Mouse (Mus musculus) limb, embryonic 13.5 days (tissue): ENCODE results near the gene Vmn2r101. TPM values are rescaled to one million over a fixed set of nuclear protein-coding genes. Genes with fewer than 3 reads are reported as not detected.

ENCODE experiments used
- ATAC-seq: fragments of 200-750 bp; cut with Nextera tagmentation; 2 replicates; pipeline ENCODE4 v1.8.0; 2017; ENCODE audit warnings: low read depth, moderate number of reproducible peaks, moderate TSS enrichment; ENCODE audit not compliant: low FRiP score
- H3K27ac ChIP-seq: fragments of 300-500 bp; sonication (generic); 2 replicates; pipeline ENCODE4 v1.5.1; 2015; ENCODE audit warnings: inconsistent platforms, mild to moderate bottlenecking, moderate library complexity
- H3K27me3 ChIP-seq: fragments of 300-500 bp; sonication (generic); 2 replicates; pipeline ENCODE4 v1.6.1; 2015; ENCODE audit warnings: mild to moderate bottlenecking, inconsistent platforms
- H3K36me3 ChIP-seq: fragments of 300-500 bp; sonication (generic); 2 replicates; pipeline ENCODE4 v1.6.1; 2015; ENCODE audit warnings: inconsistent platforms, mild to moderate bottlenecking, moderate library complexity
- H3K4me1 ChIP-seq: fragments of 300-500 bp; sonication (generic); 2 replicates; pipeline ENCODE4 v1.6.1; 2015; ENCODE audit warnings: inconsistent platforms
- H3K4me2 ChIP-seq: fragments of 300-500 bp; sonication (generic); replicated peaks from 2 replicates; pipeline ENCODE4 v1.6.1; 2015; ENCODE audit warnings: inconsistent platforms, mild to moderate bottlenecking, moderate library complexity
- H3K4me3 ChIP-seq: fragments of 300-500 bp; sonication (generic); 2 replicates; pipeline ENCODE4 v1.5.1; 2015; ENCODE audit warnings: moderate library complexity, mild to moderate bottlenecking, inconsistent platforms
- H3K9ac ChIP-seq: fragments of 300-500 bp; sonication (generic); 2 replicates; pipeline ENCODE4 v1.6.1; 2015; ENCODE audit warnings: mild to moderate bottlenecking, inconsistent platforms
- H3K9me3 ChIP-seq: fragments of 300-500 bp; sonication (generic); 2 replicates; pipeline ENCODE4 v1.6.1; 2016; ENCODE audit warnings: inconsistent platforms
- WGBS: fragments of 180-500 bp; shearing (Covaris S2); methylation state at CpG from one replicate; pipeline ENCODE4 v1.1.7; 2015; 5-methylcytosine and 5-hydroxymethylcytosine counted together
- polyA plus RNA-seq: library from polyadenylated mRNA; unstranded; fragments of >200 nt; fragmentation: Nextera tagmentation; extraction: Ambion mirVana; gene quantifications from 2 replicates; pipeline ENCODE4 v1.2.1, GENCODE M21; 2015

Gene Vmn2r101
- not detected in 2 replicates for polyA plus RNA-seq

DNA sequence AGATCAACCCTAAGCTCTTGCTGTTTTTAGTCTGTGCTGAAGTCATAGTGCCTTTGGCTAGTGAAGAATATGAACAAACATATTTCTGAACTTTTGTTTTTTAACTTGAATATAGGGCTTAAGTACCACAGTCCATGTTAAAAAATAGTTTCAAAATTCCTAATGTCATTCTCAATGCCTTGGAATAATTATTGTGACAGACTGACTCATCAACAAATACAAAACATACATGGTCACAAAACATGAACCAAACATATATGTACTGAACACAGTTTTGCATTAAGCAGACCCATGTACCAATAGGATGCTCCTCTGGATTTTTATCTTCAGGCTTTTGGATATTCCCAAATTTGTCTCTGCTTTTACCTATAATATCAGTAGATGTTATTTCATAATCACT, at the start of gene Vmn2r101:
TSS of gene Vmn2r101 (plus strand) at position 301 of the 400 bp plus-strand sequence.
- no peaks in the 10 kb centered on the region for H3K4me1 ChIP-seq
- H3K36me3 ChIP-seq = no peaks in the 10 kb centered on the region
- no peak within 1 kb of the TSS for H3K27ac ChIP-seq
- H3K4me3 ChIP-seq = no peak within 1 kb of the TSS
- ATAC-seq = no peak
- H3K4me2 ChIP-seq = no peak within 1 kb of the TSS
- H3K27me3 ChIP-seq = no peaks in the 10 kb centered on the region
- H3K9ac ChIP-seq = no peak within 1 kb of the TSS
- H3K9me3 ChIP-seq = peaks cover 4% of the 10 kb centered on the region; the same call in 1 of the 2 replicates

DNA sequence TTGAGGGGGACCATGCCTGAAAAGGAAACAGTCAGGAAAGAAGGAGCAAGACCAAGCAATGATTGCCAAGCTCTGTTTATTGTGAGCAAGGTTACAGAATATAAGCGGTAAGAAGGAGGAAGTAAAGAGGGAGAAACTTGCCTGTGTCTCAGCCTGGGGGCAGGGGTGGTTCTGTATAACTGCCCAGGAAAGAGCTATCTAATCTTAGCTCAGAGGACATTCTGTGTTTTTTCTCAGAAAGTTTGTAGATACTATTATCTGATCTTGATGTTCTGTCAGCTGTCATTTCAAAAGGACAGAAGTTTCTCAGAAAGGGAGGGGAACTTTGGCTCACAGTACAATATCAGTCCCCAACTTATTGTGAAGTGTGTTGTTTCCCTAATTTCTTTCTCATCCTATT, 52.3 kb downstream of the Vmn2r101 start:
- H3K4me1 ChIP-seq = no peaks in the 10 kb centered on the region
- no peak overlapping the region for H3K4me2 ChIP-seq
- H3K4me3 ChIP-seq = no peak overlapping the region
- WGBS = 70% methylated on average over 1 of the region's 1 CpGs
- no peak for ATAC-seq
- H3K9me3 ChIP-seq = peaks cover 40% of the 10 kb centered on the region
- H3K27ac ChIP-seq = no peak overlapping the region
- no peaks in the 10 kb centered on the region for H3K27me3 ChIP-seq
- H3K36me3 ChIP-seq = no peaks in the 10 kb centered on the region
- H3K9ac ChIP-seq = no peak overlapping the region

- Histone ChIP-seq H3K4me3 (no peak overlapping the region), H3K36me3 (no peaks in the 10 kb centered on the region), H3K27me3 (no peaks in the 10 kb centered on the region), H3K9me3 (no peaks in the 10 kb centered on the region), H3K9ac (no peak overlapping the region), H3K4me1 (no peaks in the 10 kb centered on the region), H3K27ac (no peak overlapping the region), H3K4me2 (no peak overlapping the region)
- WGBS = 55% methylated on average over 3 of the region's 3 CpGs
- no peak for ATAC-seq
Measured at GRCm38 (mm10) chr17:19658447-19658846, 81.4 kb downstream of the Vmn2r101 start.

GRCm38 (mm10) chr17:19660028-19660427, 83.0 kb downstream of the Vmn2r101 start, which contains the start of gene Vmn2r102:
TSS of gene Vmn2r102 (plus strand) at chr17:19660328.
- Histone ChIP-seq H3K27ac (no peak within 1 kb of the TSS), H3K27me3 (no peaks in the 10 kb centered on the region), H3K4me2 (no peak within 1 kb of the TSS), H3K9me3 (no peaks in the 10 kb centered on the region), H3K36me3 (no peaks in the 10 kb centered on the region), H3K9ac (no peak within 1 kb of the TSS), H3K4me3 (no peak within 1 kb of the TSS), H3K4me1 (no peaks in the 10 kb centered on the region)
- WGBS = 64% methylated on average over 2 of the region's 2 CpGs
- no peak for ATAC-seq

Other genes starting within 250 kb of the Vmn2r101 start
- gene Vmn2r99, start 215.3 kb upstream of the Vmn2r101 start, polyA plus RNA-seq = not detected in 2 replicates
- gene Vmn2r100, start 72.5 kb upstream of the Vmn2r101 start, polyA plus RNA-seq = not detected in 2 replicates
- gene Vmn2r102, start 83.1 kb downstream of the Vmn2r101 start, polyA plus RNA-seq = not detected in 2 replicates
- not detected in 2 replicates for gene Vmn2r103, start 196.1 kb downstream of the Vmn2r101 start, polyA plus RNA-seq